ENCODE assay signal across 8 mouse cellular contexts in genomic region chr7:102222336-102222735, GRCm38 (mm10). TPM values are rescaled to one million over a fixed set of nuclear protein-coding genes. Genes with fewer than 3 reads are reported as not detected.
DNase-seq lines count a peak whose midpoint lies in the region; ATAC-seq and TF ChIP-seq lines count a peak whose summit lies in the region.

No protein-coding gene starts in this region.

- H3K4me3 ChIP-seq in heart, embryonic 11.5 days (ENCODE audit: low read depth, low read length) = peak overlapping the region; percentile 68
- peak overlapping the region; percentile 65 for H3K4me3 ChIP-seq in kidney, postnatal 0 days (replicated peaks; ENCODE audit: low read depth, low read length)
- peak overlapping the region; percentile 52 for H3K4me3 ChIP-seq in macrophage (ENCODE audit: inconsistent target)
- H3K4me3 ChIP-seq in stomach, embryonic 15.5 days (replicated peaks) = peak overlapping the region; percentile 77

- H3K9ac ChIP-seq in heart, embryonic 11.5 days (ENCODE audit: low read depth, low read length) = no peak overlapping the region; the same call in 1 of the 2 replicates
- no peak overlapping the region for H3K9ac ChIP-seq in kidney, postnatal 0 days (ENCODE audit: low read depth, low read length)
- no peak overlapping the region for H3K9ac ChIP-seq in stomach, embryonic 15.5 days

- no peaks in the 10 kb centered on the region for H3K27me3 ChIP-seq in heart, embryonic 11.5 days (ENCODE audit: control insufficient read depth, insufficient read depth, low read length)
- H3K27me3 ChIP-seq in kidney, postnatal 0 days (ENCODE audit: insufficient read depth, low read length) = no peaks in the 10 kb centered on the region
- H3K27me3 ChIP-seq in stomach, embryonic 15.5 days (replicated peaks) = no peaks in the 10 kb centered on the region

- peak overlapping the region; percentile 85 for H3K4me2 ChIP-seq in heart, embryonic 11.5 days
- H3K4me2 ChIP-seq in kidney, postnatal 0 days (ENCODE audit: low read length) = peak overlapping the region; percentile 86
- H3K4me2 ChIP-seq in stomach, embryonic 15.5 days = peak overlapping the region; percentile 76

- peaks cover 26% of the 10 kb centered on the region; the same call in 1 of the 2 replicates for H3K79me2 ChIP-seq in macrophage (ENCODE audit: inconsistent target)

- H3K4me1 ChIP-seq in heart, embryonic 11.5 days (ENCODE audit: control insufficient read depth, insufficient read depth, low read length) = peaks cover 2% of the 10 kb centered on the region; the same call in 1 of the 2 replicates
- 0 out of 2 replicates have a peak, but pooled peaks cover 3% of the 10 kb centered on the region for H3K4me1 ChIP-seq in kidney, postnatal 0 days (replicated peaks; ENCODE audit: insufficient read depth, low read length)
- H3K4me1 ChIP-seq in stomach, embryonic 15.5 days = 0 out of 2 replicates have a peak, but pooled peaks cover 9% of the 10 kb centered on the region

- H3K9me3 ChIP-seq in heart, embryonic 11.5 days (replicated peaks; ENCODE audit: control insufficient read depth, low read length) = no peaks in the 10 kb centered on the region
- H3K9me3 ChIP-seq in kidney, postnatal 0 days (replicated peaks; ENCODE audit: low read length) = no peaks in the 10 kb centered on the region
- no peaks in the 10 kb centered on the region for H3K9me3 ChIP-seq in stomach, embryonic 15.5 days

- no peak overlapping the region for H3K27ac ChIP-seq in heart, embryonic 11.5 days (ENCODE audit: low read depth, low read length)
- H3K27ac ChIP-seq in kidney, postnatal 0 days = no peak overlapping the region
- H3K27ac ChIP-seq in macrophage = peak overlapping the region; percentile 32
- peak overlapping the region; percentile 87 for H3K27ac ChIP-seq in stomach, embryonic 15.5 days

- H3K36me3 ChIP-seq in heart, embryonic 11.5 days (ENCODE audit: control insufficient read depth, insufficient read depth, low read length) = no peaks in the 10 kb centered on the region
- H3K36me3 ChIP-seq in kidney, postnatal 0 days (ENCODE audit: insufficient read depth, low read length) = no peaks in the 10 kb centered on the region
- H3K36me3 ChIP-seq in macrophage (ENCODE audit: inconsistent target) = peaks cover 19% of the 10 kb centered on the region
- no peaks in the 10 kb centered on the region for H3K36me3 ChIP-seq in stomach, embryonic 15.5 days

- TF ChIP-seq CTCF in kidney, postnatal 0 days (IDR thresholded peaks at IDR 0.05; ENCODE audit: low read depth) = peak; percentile 62

- WGBS in heart, embryonic 11.5 days (ENCODE audit: insufficient replicate concordance) = under 1% methylated on average over 6 of the region's 13 CpGs
- 0% methylated on average over 6 of the region's 13 CpGs for WGBS in kidney, postnatal 0 days
- 2% methylated on average over 5 of the region's 13 CpGs for WGBS in macrophage (ENCODE audit: missing documents)
- under 1% methylated on average over 7 of the region's 13 CpGs for WGBS in stomach, embryonic 15.5 days

- peak; percentile 61 for ATAC-seq in CD4-positive, CD25-positive, alpha-beta regulatory T cell, adult 4 months
- ATAC-seq in heart, embryonic 11.5 days (replicated peaks; ENCODE audit: insufficient number of reproducible peaks, low FRiP score, low TSS enrichment) = no peak; the same call in 1 of the 2 replicates
- peak; percentile 62; the same call in 1 of the 2 replicates for ATAC-seq in kidney, postnatal 0 days (replicated peaks; ENCODE audit: low FRiP score, low read depth)
- peak; percentile 44; the same call in 1 of the 2 replicates for ATAC-seq in stomach, embryonic 15.5 days (ENCODE audit: insufficient read depth, low FRiP score, low read depth)

- peak; percentile 68 for DNase-seq in 3134 (ENCODE audit: extremely low read depth, insufficient read length, low spot score)
- DNase-seq in cerebellum, postnatal 25 days = peak; percentile 29 to 70
- peak; percentile 87 for DNase-seq in kidney, postnatal 0 days (ENCODE audit: low spot score)
- DNase-seq in frontal cortex, postnatal 10 days (ENCODE audit: low spot score in 2 of 2) = no peak

RNA-seq across cellular contexts. Expression of gene Pgap2, which starts 12.3 kb away (rescaled TPM):
- polyA plus RNA-seq in CD4-positive, CD25-positive, alpha-beta regulatory T cell, adult 4 months (2017; shearing (Covaris generic)) = 10 to 100 TPM; 46.8 to 60.4 TPM
- 52.0 and 53.5 TPM in 2 replicates for polyA plus RNA-seq in heart, embryonic 11.5 days (2014; fragmentation: Nextera tagmentation; extraction: Ambion mirVana)
- polyA plus RNA-seq in kidney, postnatal 0 days (2015; fragmentation: Nextera tagmentation; extraction: Ambion mirVana) = 65.8 and 66.8 TPM in 2 replicates
- total RNA-seq in macrophage (2018; cell fraction: chromatin; rRNA removed) = 100 to 1,000 TPM in 12 of 26 experiments, 10 to 100 TPM in 14; 35.0 to 252 (median 88.7) TPM
- 100 to 1,000 TPM in 13 of 26 experiments, 10 to 100 TPM in 13; 48.3 to 295 (median 135) TPM for total RNA-seq in macrophage (2018; cell fraction: cytosol; rRNA removed)
- 100 to 1,000 TPM in 15 of 26 experiments, 10 to 100 TPM in 11; 32.0 to 256 (median 136) TPM for total RNA-seq in macrophage (2018; cell fraction: nucleus; rRNA removed)
- 35.9 to 98.6 TPM (median 72.6 TPM) in 3 replicates for polyA plus RNA-seq in macrophage (2018)
- polyA plus RNA-seq in stomach, embryonic 15.5 days (2015; fragmentation: Nextera tagmentation; extraction: Ambion mirVana) = 96.3 and 99.2 TPM in 2 replicates

RNA-seq across cellular contexts. Expression of gene Nup98, which starts 12.4 kb away (rescaled TPM):
- 10 to 100 TPM; 37.2 to 39.6 TPM for polyA plus RNA-seq in CD4-positive, CD25-positive, alpha-beta regulatory T cell, adult 4 months (2017; shearing (Covaris generic))
- polyA plus RNA-seq in heart, embryonic 11.5 days (2014; fragmentation: Nextera tagmentation; extraction: Ambion mirVana) = 36.1 and 36.5 TPM in 2 replicates
- polyA plus RNA-seq in kidney, postnatal 0 days (2015; fragmentation: Nextera tagmentation; extraction: Ambion mirVana) = 19.1 and 21.1 TPM in 2 replicates
- 100 to 1,000 TPM; 148 to 312 (median 209) TPM for total RNA-seq in macrophage (2018; cell fraction: chromatin; rRNA removed)
- 10 to 100 TPM; 50.5 to 76.2 (median 61.5) TPM for total RNA-seq in macrophage (2018; cell fraction: cytosol; rRNA removed)
- 100 to 1,000 TPM; 104 to 290 (median 140) TPM for total RNA-seq in macrophage (2018; cell fraction: nucleus; rRNA removed)
- polyA plus RNA-seq in macrophage (2018) = 30.0 to 31.7 TPM (median 30.9 TPM) in 3 replicates
- polyA plus RNA-seq in stomach, embryonic 15.5 days (2015; fragmentation: Nextera tagmentation; extraction: Ambion mirVana) = 29.5 and 33.6 TPM in 2 replicates

RNA-seq across cellular contexts. Expression of gene Rhog, which starts 33.5 kb away (rescaled TPM):
- polyA plus RNA-seq in CD4-positive, CD25-positive, alpha-beta regulatory T cell, adult 4 months (2017; shearing (Covaris generic)) = 100 to 1,000 TPM; 146 to 173 TPM
- polyA plus RNA-seq in heart, embryonic 11.5 days (2014; fragmentation: Nextera tagmentation; extraction: Ambion mirVana) = 47.5 and 59.6 TPM in 2 replicates
- 50.6 and 52.1 TPM in 2 replicates for polyA plus RNA-seq in kidney, postnatal 0 days (2015; fragmentation: Nextera tagmentation; extraction: Ambion mirVana)
- 10 to 100 TPM; 25.0 to 98.8 (median 68.0) TPM for total RNA-seq in macrophage (2018; cell fraction: chromatin; rRNA removed)
- 100 to 1,000 TPM; 340 to 655 (median 502) TPM for total RNA-seq in macrophage (2018; cell fraction: cytosol; rRNA removed)
- 100 to 1,000 TPM; 107 to 292 (median 177) TPM for total RNA-seq in macrophage (2018; cell fraction: nucleus; rRNA removed)
- polyA plus RNA-seq in macrophage (2018) = 307 to 396 TPM (median 393 TPM) in 3 replicates
- polyA plus RNA-seq in stomach, embryonic 15.5 days (2015; fragmentation: Nextera tagmentation; extraction: Ambion mirVana) = 58.4 and 67.7 TPM in 2 replicates

RNA-seq across cellular contexts. Expression of gene Stim1, which starts 45.3 kb away (rescaled TPM):
- polyA plus RNA-seq in CD4-positive, CD25-positive, alpha-beta regulatory T cell, adult 4 months (2017; shearing (Covaris generic)) = 10 to 100 TPM; 48.9 to 54.7 TPM
- polyA plus RNA-seq in heart, embryonic 11.5 days (2014; fragmentation: Nextera tagmentation; extraction: Ambion mirVana) = 9.1 and 13.5 TPM in 2 replicates
- polyA plus RNA-seq in kidney, postnatal 0 days (2015; fragmentation: Nextera tagmentation; extraction: Ambion mirVana) = 9.7 and 10.3 TPM in 2 replicates
- 10 to 100 TPM; 16.3 to 80.2 (median 56.7) TPM for total RNA-seq in macrophage (2018; cell fraction: chromatin; rRNA removed)
- 10 to 100 TPM; 27.4 to 46.5 (median 37.8) TPM for total RNA-seq in macrophage (2018; cell fraction: cytosol; rRNA removed)
- 10 to 100 TPM; 29.1 to 75.2 (median 49.1) TPM for total RNA-seq in macrophage (2018; cell fraction: nucleus; rRNA removed)
- 32.9 to 38.1 TPM (median 35.0 TPM) in 3 replicates for polyA plus RNA-seq in macrophage (2018)
- 26.5 TPM in 2 replicates for polyA plus RNA-seq in stomach, embryonic 15.5 days (2015; fragmentation: Nextera tagmentation; extraction: Ambion mirVana)

Comparison
In these comparisons a context has a peak if more than half of its experiments do, and no peak if none do; other contexts are left out.
1. DNase-seq: peak in 3134 (single experiment), cerebellum, postnatal 25 days (2 of 2) and kidney, postnatal 0 days (single experiment); none in frontal cortex, postnatal 10 days (0 of 2).
2. H3K27ac ChIP-seq: peak in macrophage (single experiment) and stomach, embryonic 15.5 days (single experiment); none in heart, embryonic 11.5 days (single experiment) and kidney, postnatal 0 days (single experiment).
3. Peak in every context shown above with its lines, with median percentiles within 50 percentile points of each other: H3K4me2 ChIP-seq and H3K4me3 ChIP-seq.